Mouse (Mus musculus) MEL (cell line): ENCODE data around the gene Egf.

Experiments used
- CTCF ChIP-seq, 3 experiments: IDR thresholded peaks in 2 of 3; conservative IDR thresholded peaks in 1 of 3; 2 replicates each; pipeline ENCODE4 v1.5.1; 2011 to 2012; ENCODE audit warnings: low read length in 3 of 3, low read depth in 2 of 3, mild to moderate bottlenecking in 2 of 3, improper control_type of control experiment in 1 of 3, inconsistent platforms in 1 of 3, mixed read lengths in 1 of 3, moderate library complexity in 1 of 3; ENCODE audit not compliant: control insufficient read depth in 1 of 3, insufficient read depth in 1 of 3, poor library complexity in 1 of 3, severe bottlenecking in 1 of 3
- EP300 ChIP-seq, 2 experiments: IDR thresholded peaks; 2 replicates each; pipeline ENCODE4 v1.6.1; 2011; ENCODE audit warnings: improper control_type of control experiment in 2 of 2, low read length in 2 of 2, low read depth in 1 of 2, mild to moderate bottlenecking in 1 of 2
- ETS1 ChIP-seq: IDR thresholded peaks from 2 replicates; pipeline ENCODE4 v1.6.1; 2012; ENCODE audit warnings: low read depth, mild to moderate bottlenecking, inconsistent platforms, low read length, improper control_type of control experiment, moderate library complexity
- GABPA ChIP-seq: IDR thresholded peaks from 2 replicates; pipeline ENCODE4 v1.6.1; 2012; ENCODE audit warnings: low read depth, mild to moderate bottlenecking, inconsistent platforms, low read length, improper control_type of control experiment, moderate library complexity
- GATA1 ChIP-seq: IDR thresholded peaks from 2 replicates; pipeline ENCODE4 v1.6.1; 2011; ENCODE audit warnings: low read depth, low read length, improper control_type of control experiment
- JUND ChIP-seq: IDR thresholded peaks from 2 replicates; pipeline ENCODE4 v1.6.1; 2011; ENCODE audit warnings: low read depth, mild to moderate bottlenecking, improper control_type of control experiment, low read length
- MAX ChIP-seq: IDR thresholded peaks from 2 replicates; pipeline ENCODE4 v1.6.1; 2011; ENCODE audit warnings: low read length, improper control_type of control experiment
- POLR2A ChIP-seq, 2 experiments: IDR thresholded peaks; 2 replicates each; pipeline ENCODE4 v1.6.1; 2011 to 2012; ENCODE audit warnings: low read length in 2 of 2, mild to moderate bottlenecking in 2 of 2, control low read depth in 1 of 2, improper control_type of control experiment in 1 of 2, low read depth in 1 of 2, moderate library complexity in 1 of 2; ENCODE audit not compliant: control insufficient read depth in 1 of 2, insufficient read depth in 1 of 2, poor library complexity in 1 of 2
- POLR2AphosphoS2 ChIP-seq: IDR thresholded peaks from 2 replicates; pipeline ENCODE4 v1.6.1; 2011; ENCODE audit warnings: low read length, improper control_type of control experiment
- TCF12 ChIP-seq: IDR thresholded peaks from 2 replicates; pipeline ENCODE4 v1.6.1; 2014; ENCODE audit warnings: low read depth, mild to moderate bottlenecking, inconsistent platforms, low read length, improper control_type of control experiment, moderate library complexity
- USF1 ChIP-seq: IDR thresholded peaks from 2 replicates; pipeline ENCODE4 v1.6.1; 2014; ENCODE audit warnings: low read depth, mild to moderate bottlenecking, inconsistent platforms, low read length, improper control_type of control experiment, moderate library complexity
- ZC3H11A ChIP-seq: IDR thresholded peaks from 2 replicates; pipeline ENCODE4 v1.6.1; 2012; ENCODE audit warnings: low read depth, mild to moderate bottlenecking, inconsistent platforms, low read length, improper control_type of control experiment
- ZKSCAN1 ChIP-seq: IDR thresholded peaks from 2 replicates; pipeline ENCODE4 v1.6.1; 2012; ENCODE audit warnings: low read depth, mild to moderate bottlenecking, inconsistent platforms, low read length, improper control_type of control experiment, moderate library complexity
- ZMIZ1 ChIP-seq: IDR thresholded peaks from 2 replicates; pipeline ENCODE4 v1.6.1; 2012; ENCODE audit warnings: low read depth, mild to moderate bottlenecking, inconsistent platforms, low read length, improper control_type of control experiment, moderate library complexity

- no peak for TF ChIP-seq CTCF (IDR thresholded peaks at IDR 0.05 in 2 of 3, conservative IDR thresholded peaks at IDR 0.05 in 1 of 3; ENCODE audit: control insufficient read depth in 1 of 3, insufficient read depth in 1 of 3, low read depth in 2 of 3, low read length in 3 of 3, poor library complexity in 1 of 3, severe bottlenecking in 1 of 3)
- no peak for TF ChIP-seq POLR2AphosphoS2
- TF ChIP-seq TCF12, result no peak
- TF ChIP-seq ZC3H11A, result no peak
- no peak for TF ChIP-seq EP300 (IDR thresholded peaks at IDR 0.05; ENCODE audit: low read depth in 1 of 2, low read length in 2 of 2)
- TF ChIP-seq POLR2A (IDR thresholded peaks at IDR 0.05; ENCODE audit: control insufficient read depth in 1 of 2, insufficient read depth in 1 of 2, low read depth in 1 of 2, low read length in 2 of 2, poor library complexity in 1 of 2), result no peak
- no peak; the same call in 1 of the 2 replicates for TF ChIP-seq ETS1
- no peak for TF ChIP-seq GABPA
- no peak for TF ChIP-seq GATA1
- TF ChIP-seq MAX, result no peak
- TF ChIP-seq JUND, result no peak
- no peak for TF ChIP-seq ZKSCAN1
- TF ChIP-seq USF1, result no peak
- TF ChIP-seq ZMIZ1, result no peak
Measured at GRCm38 (mm10) chr3:129631018-129631417, 124.1 kb downstream of the Egf start.
